Mouse (Mus musculus) stomach, embryonic 16.5 days (tissue): Measurements from ENCODE around the gene Zc3h12d. TPM values are rescaled to one million over a fixed set of nuclear protein-coding genes. Genes with fewer than 3 reads are reported as not detected.

Experiments used
- ATAC-seq: fragments of 200-750 bp; cut with Nextera tagmentation; 2 replicates; pipeline ENCODE4 v1.8.0; 2017; ENCODE audit warnings: moderate number of reproducible peaks, moderate TSS enrichment; ENCODE audit not compliant: insufficient read depth, low FRiP score
- H3K27ac ChIP-seq: fragments of 300-500 bp; sonication (generic); 2 replicates; pipeline ENCODE4 v1.5.1; 2014; ENCODE audit warnings: low read length
- H3K27me3 ChIP-seq: fragments of 300-500 bp; sonication (generic); 2 replicates; pipeline ENCODE4 v1.6.1; 2014; ENCODE audit warnings: low read length, control low read depth, mixed read lengths; ENCODE audit not compliant: control insufficient read depth, insufficient read depth
- H3K36me3 ChIP-seq: fragments of 300-500 bp; sonication (generic); 2 replicates; pipeline ENCODE4 v1.6.1; 2014; ENCODE audit warnings: low read length; ENCODE audit not compliant: control insufficient read depth, insufficient read depth
- H3K4me1 ChIP-seq: fragments of 300-500 bp; sonication (generic); 2 replicates; pipeline ENCODE4 v1.6.1; 2014; ENCODE audit warnings: low read length, control low read depth, mixed read lengths; ENCODE audit not compliant: control insufficient read depth, insufficient read depth
- H3K4me2 ChIP-seq: fragments of 300-500 bp; sonication (generic); 2 replicates; pipeline ENCODE4 v1.6.1; 2014; ENCODE audit warnings: low read depth, low read length, mixed read lengths
- H3K4me3 ChIP-seq: fragments of 300-500 bp; sonication (generic); replicated peaks from 2 replicates; pipeline ENCODE4 v1.5.1; 2014; ENCODE audit warnings: mild to moderate bottlenecking, low read length
- H3K9ac ChIP-seq: fragments of 300-500 bp; sonication (generic); 2 replicates; pipeline ENCODE4 v1.6.1; 2014; ENCODE audit warnings: low read length
- H3K9me3 ChIP-seq: fragments of 300-500 bp; sonication (generic); replicated peaks from 2 replicates; pipeline ENCODE4 v1.6.1; 2016; ENCODE audit warnings: low read length, control low read depth; ENCODE audit not compliant: control insufficient read depth
- WGBS: fragments of 180-500 bp; shearing (Covaris S2); extraction: QIAGEN DNeasy Blood & Tissue Kit; methylation state at CpG from one replicate; pipeline ENCODE4 v1.1.7; 2014; 5-methylcytosine and 5-hydroxymethylcytosine counted together
- polyA plus RNA-seq: library from polyadenylated mRNA; unstranded; fragments of >200 nt; fragmentation: Nextera tagmentation; extraction: Ambion mirVana; gene quantifications from 2 replicates; pipeline ENCODE4 v1.2.1, GENCODE M21; 2015

Gene Zc3h12d
- polyA plus RNA-seq, 1 experiment from 2014 or later = 0.43 TPM

DNA sequence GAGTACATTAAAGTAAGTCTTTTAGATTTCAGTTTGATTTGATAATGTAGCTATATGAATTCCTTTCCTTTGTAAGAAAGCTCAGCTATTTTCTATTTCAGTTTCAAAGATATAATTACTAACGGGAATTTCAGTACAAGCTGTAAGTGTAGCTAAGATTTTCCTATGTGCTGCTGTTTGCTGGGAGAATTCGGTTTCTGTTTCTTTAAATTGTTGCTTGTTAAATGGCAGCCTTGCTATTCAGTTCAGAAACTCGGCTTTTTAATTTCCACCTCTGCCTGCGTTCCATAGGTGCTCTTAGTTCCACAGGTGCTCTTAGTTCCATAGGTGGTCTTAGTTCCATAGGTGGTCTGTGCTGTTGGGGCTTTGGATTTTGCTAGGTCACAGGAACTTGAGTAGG lies 13.1 kb upstream of the Zc3h12d start:
- WGBS = 94% methylated on average over 4 of the region's 4 CpGs
- Histone ChIP-seq H3K36me3 (peaks cover 4% of the 10 kb centered on the region), H3K4me2 (no peak overlapping the region), H3K4me1 (no peaks in the 10 kb centered on the region), H3K9ac (no peak overlapping the region), H3K27ac (no peak overlapping the region), H3K9me3 (no peaks in the 10 kb centered on the region), H3K27me3 (no peaks in the 10 kb centered on the region), H3K4me3 (no peak overlapping the region)
- ATAC-seq = no peak

DNA sequence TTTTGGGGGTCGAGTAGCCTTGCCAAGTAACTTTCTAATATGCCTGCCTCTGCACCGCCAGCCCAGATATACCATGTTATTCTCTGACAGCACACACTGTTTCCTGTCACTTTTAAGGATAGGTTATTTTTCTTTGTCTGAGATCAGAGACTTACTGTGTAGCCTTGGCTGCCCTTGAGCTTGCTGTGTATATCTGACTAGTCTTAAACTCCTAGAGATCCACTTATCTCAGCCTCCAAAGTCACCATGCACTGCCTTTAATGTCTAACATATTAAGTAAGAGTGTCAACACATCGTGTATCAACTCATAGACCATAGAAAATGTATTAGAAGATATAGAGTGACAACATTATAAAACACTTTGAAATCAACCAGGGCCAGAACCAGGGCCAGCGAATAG lies 12.7 kb upstream of the Zc3h12d start:
- no peak for ATAC-seq
- 85% methylated on average over 4 of the region's 4 CpGs for WGBS
- Histone ChIP-seq H3K9me3 (no peaks in the 10 kb centered on the region), H3K4me1 (no peaks in the 10 kb centered on the region), H3K4me3 (no peak overlapping the region), H3K36me3 (peaks cover 4% of the 10 kb centered on the region), H3K9ac (no peak overlapping the region), H3K27ac (no peak overlapping the region), H3K27me3 (no peaks in the 10 kb centered on the region), H3K4me2 (no peak overlapping the region)

DNA sequence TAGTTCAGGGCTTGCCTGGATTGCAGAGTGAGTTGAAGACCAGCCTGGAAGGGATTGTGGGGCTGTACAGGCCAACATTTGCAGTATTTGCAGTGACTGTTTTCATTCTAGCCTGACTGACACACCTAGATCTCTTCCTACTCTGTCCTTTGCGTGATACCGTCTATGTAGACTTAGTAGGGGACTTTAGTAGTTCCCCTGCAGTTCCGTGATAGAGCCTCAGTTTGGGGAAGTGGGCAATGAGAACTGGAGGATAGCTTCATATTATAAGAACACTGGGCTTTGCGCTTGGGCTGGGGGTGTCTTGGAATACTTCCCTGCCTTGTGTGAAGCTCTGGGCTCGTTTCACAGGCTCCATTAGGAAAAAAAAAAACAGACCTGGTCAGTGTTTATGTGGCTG lies 12.1 kb upstream of the Zc3h12d start:
- no peak overlapping the region for H3K27ac ChIP-seq
- no peak overlapping the region for H3K4me2 ChIP-seq
- no peak overlapping the region for H3K9ac ChIP-seq
- no peaks in the 10 kb centered on the region for H3K4me1 ChIP-seq
- 86% methylated on average over 5 of the region's 5 CpGs for WGBS
- ATAC-seq = no peak
- H3K4me3 ChIP-seq = no peak overlapping the region
- H3K9me3 ChIP-seq = no peaks in the 10 kb centered on the region
- peaks cover 4% of the 10 kb centered on the region for H3K36me3 ChIP-seq
- H3K27me3 ChIP-seq = no peaks in the 10 kb centered on the region

DNA sequence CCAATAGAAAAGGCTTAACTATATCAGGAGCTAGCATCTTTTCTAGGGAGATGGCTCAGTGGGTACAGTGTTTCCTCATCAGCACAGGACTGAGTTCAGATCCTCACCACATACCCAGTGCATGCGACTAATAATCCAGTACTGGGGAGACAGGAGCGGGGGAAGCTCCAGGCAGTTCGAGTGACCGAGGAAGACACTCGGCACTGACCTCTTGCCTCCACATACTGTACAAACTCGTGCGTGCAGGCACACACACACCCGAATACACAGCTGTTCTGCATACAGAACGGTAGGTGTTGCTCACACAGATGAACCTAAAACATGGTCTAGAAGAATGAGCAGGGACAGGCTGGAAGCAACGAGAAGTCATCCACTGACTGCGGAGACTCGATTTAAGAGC lies 10.3 kb upstream of the Zc3h12d start:
- Histone ChIP-seq H3K27ac (no peak overlapping the region), H3K9ac (no peak overlapping the region), H3K4me1 (no peaks in the 10 kb centered on the region), H3K36me3 (peaks cover 4% of the 10 kb centered on the region; the same call in 1 of the 2 replicates), H3K4me3 (no peak overlapping the region), H3K27me3 (no peaks in the 10 kb centered on the region), H3K9me3 (no peaks in the 10 kb centered on the region), H3K4me2 (no peak overlapping the region)
- no peak for ATAC-seq
- WGBS = 94% methylated on average over 12 of the region's 12 CpGs

DNA sequence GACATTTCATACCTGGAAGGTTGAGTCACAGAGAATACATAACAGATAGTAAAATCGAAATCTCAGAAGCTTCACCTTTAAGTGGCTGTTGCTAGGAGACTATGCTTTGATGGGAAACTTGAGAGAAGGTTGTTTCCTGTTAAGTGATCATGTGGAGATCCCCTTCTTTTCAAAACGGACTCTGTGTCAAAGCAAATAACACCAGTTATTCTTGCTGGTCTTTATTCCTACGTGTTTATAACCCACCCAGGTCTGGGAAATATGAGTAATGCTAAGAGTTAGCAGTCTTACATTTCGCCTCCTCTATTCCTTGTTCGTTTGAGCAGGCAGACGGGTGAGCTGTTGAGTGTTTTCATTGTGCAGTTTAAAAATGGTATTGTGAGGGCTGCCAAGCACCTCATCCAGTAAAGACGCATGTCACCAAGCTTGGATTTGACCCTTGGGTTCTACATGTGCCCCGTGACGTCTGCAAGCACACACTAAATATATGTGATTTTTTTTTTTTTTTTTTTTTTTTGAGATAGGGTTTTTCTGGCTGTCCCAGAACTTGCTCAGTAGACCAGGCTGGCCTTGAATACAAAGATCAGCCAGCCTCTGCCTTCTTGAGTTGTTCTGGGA lies 7.5 kb upstream of the Zc3h12d start:
- Histone ChIP-seq H3K27me3 (no peaks in the 10 kb centered on the region), H3K27ac (no peak overlapping the region), H3K9me3 (no peaks in the 10 kb centered on the region), H3K4me1 (no peaks in the 10 kb centered on the region), H3K36me3 (peaks cover 4% of the 10 kb centered on the region; the same call in 1 of the 2 replicates), H3K4me2 (no peak overlapping the region), H3K4me3 (no peak overlapping the region), H3K9ac (no peak overlapping the region)
- 86% methylated on average over 9 of the region's 9 CpGs for WGBS
- ATAC-seq = no peak

DNA sequence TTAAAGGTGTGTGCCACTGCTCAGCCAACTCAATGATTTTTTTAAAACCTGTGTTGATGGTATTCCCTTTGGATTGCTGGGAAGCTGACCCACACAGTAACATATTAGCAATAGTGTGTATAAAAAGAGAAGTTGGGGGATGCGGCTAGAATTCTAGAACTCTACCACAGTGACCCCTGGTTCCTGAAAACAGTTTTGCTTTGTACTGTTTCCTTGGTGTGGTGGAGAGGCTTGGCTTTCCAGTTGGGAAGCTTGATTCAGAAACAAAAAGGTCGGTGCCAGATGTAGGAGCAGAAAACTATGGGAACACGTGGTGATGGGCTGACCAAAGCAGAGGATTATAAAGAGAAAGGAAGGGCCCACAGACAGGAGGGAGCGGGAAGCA lies 7.0 kb upstream of the Zc3h12d start:
- Histone ChIP-seq H3K4me2 (no peak overlapping the region), H3K9me3 (no peaks in the 10 kb centered on the region), H3K4me1 (no peaks in the 10 kb centered on the region), H3K4me3 (no peak overlapping the region), H3K27me3 (no peaks in the 10 kb centered on the region), H3K27ac (no peak overlapping the region), H3K9ac (no peak overlapping the region), H3K36me3 (peaks cover 4% of the 10 kb centered on the region; the same call in 1 of the 2 replicates)
- ATAC-seq = no peak
- 85% methylated on average over 4 of the region's 4 CpGs for whole genome bisulfite sequencing

DNA sequence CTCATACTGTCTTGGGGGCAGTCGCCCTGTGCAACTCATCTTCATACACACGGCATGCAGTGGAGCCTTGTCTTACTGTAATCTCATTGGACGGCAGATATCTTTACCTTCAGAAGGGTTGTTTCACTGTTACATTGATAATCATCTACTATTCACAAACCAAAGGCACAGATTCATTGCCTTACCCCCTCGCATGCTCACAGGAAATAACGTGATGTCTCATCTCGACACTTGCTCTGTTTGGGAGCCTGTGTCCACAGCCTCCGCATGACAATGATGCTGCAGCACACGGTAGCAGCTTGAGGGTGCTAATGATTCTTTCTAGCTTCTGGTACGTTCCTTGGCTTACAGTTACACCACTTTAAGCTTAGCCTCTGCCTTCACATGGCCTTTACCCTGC lies 6.2 kb upstream of the Zc3h12d start:
- ATAC-seq = no peak
- Histone ChIP-seq H3K4me3 (no peak overlapping the region), H3K36me3 (peaks cover 4% of the 10 kb centered on the region; the same call in 1 of the 2 replicates), H3K9ac (no peak overlapping the region), H3K9me3 (no peaks in the 10 kb centered on the region), H3K27me3 (no peaks in the 10 kb centered on the region), H3K4me1 (no peaks in the 10 kb centered on the region), H3K27ac (no peak overlapping the region), H3K4me2 (no peak overlapping the region)
- WGBS = 89% methylated on average over 9 of the region's 9 CpGs

DNA sequence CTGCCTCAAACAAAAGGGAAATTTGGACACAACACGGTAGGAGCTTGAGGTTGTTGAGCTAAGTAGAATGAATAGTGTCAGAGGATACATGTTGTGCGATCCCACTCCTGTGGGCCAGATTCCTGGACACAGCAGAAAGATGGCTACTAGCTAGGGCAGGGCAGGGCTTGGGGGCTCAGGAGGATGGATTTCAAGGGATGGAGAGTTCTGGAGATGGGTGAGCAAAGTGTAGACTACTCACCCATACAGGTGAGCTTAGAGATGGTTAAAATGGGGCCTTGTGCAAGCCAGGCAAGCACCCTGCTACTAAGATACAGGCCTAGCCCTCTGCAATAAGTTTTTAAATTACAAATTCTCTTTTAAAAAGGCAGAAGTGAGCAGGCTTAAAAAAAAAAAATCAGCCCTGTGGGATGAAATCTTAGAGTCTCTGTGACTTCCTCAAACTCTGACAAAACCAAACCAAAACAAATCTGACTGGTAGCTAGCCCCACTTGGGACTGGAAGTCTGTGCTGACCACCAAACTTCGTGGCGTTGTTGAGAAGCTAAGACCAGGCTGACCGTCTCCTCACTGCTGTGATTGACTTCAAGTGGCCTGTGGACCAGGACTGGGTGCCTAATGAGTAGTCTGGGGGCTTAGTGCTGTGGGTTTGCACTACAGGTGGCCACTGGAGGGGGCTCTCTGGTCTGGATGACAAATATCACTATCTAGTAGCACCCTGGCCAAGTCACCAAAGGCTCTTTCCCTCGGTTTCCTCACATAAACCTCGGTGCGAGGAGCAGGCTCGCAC lies 1.3 kb downstream of the Zc3h12d start:
- Histone ChIP-seq H3K4me3 (no peak overlapping the region), H3K27ac (no peak overlapping the region), H3K4me1 (peaks cover 3% of the 10 kb centered on the region; the same call in 1 of the 2 replicates), H3K4me2 (no peak overlapping the region), H3K36me3 (no peaks in the 10 kb centered on the region), H3K9me3 (no peaks in the 10 kb centered on the region), H3K9ac (no peak overlapping the region), H3K27me3 (no peaks in the 10 kb centered on the region)
- no peak for ATAC-seq
- 78% methylated on average over 9 of the region's 9 CpGs for WGBS

DNA sequence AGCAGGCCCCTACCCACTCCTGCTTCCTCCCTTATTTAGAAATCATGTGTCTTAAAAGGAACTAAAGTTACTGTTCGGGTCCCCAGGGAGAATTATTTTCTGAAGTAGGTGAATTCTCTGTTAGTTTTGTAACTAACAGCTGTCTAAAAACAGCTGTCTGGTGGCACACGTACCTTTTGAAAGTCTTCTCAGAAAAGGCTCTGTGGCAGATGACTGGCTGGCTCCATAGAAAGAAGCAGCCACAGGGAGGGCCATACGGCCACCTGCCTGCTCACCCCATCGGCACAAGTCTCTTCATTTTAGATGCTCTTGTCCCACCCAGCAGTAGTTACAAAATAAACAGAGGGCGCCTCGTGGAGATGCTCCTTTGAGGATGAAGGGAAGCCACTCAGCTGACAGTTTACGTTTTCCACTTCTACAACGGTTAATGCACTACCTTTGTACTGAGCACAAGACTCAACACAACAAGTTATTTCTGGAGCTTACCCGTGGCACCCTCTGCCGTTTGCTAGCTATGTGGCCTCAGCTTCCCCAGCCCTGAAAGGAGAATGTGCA lies 2.5 kb downstream of the Zc3h12d start:
- ATAC-seq = no peak
- Histone ChIP-seq H3K27me3 (no peaks in the 10 kb centered on the region), H3K4me1 (peaks cover 3% of the 10 kb centered on the region; the same call in 1 of the 2 replicates), H3K4me3 (no peak overlapping the region), H3K9me3 (no peaks in the 10 kb centered on the region), H3K27ac (no peak overlapping the region), H3K36me3 (no peaks in the 10 kb centered on the region), H3K9ac (no peak overlapping the region), H3K4me2 (no peak overlapping the region)
- WGBS = 60% methylated on average over 10 of the region's 10 CpGs
